Mouse (Mus musculus): ENCODE data around the gene Cbs. TPM values are rescaled to one million over a fixed set of nuclear protein-coding genes. Genes with fewer than 3 reads are reported as not detected.

Cbs gene
- 25.9 and 39.9 TPM in 2 replicates for polyA plus RNA-seq (2021; fragmentation: Nextera tagmentation)
- long read RNA-seq, experiment 1, full-length matches to known transcripts: 111 of 131 reads
- long read RNA-seq, experiment 1, partial matches to known transcripts: 13 of 131 reads
- long read RNA-seq, experiment 1, other reads (novel, unspliced or antisense): 7 of 131 reads
- long read RNA-seq, experiment 2, full-length matches to known transcripts: 318 of 360 reads
- long read RNA-seq, experiment 2, partial matches to known transcripts: 11 of 360 reads
- long read RNA-seq, experiment 2, other reads (novel, unspliced or antisense): 31 of 360 reads

DNA sequence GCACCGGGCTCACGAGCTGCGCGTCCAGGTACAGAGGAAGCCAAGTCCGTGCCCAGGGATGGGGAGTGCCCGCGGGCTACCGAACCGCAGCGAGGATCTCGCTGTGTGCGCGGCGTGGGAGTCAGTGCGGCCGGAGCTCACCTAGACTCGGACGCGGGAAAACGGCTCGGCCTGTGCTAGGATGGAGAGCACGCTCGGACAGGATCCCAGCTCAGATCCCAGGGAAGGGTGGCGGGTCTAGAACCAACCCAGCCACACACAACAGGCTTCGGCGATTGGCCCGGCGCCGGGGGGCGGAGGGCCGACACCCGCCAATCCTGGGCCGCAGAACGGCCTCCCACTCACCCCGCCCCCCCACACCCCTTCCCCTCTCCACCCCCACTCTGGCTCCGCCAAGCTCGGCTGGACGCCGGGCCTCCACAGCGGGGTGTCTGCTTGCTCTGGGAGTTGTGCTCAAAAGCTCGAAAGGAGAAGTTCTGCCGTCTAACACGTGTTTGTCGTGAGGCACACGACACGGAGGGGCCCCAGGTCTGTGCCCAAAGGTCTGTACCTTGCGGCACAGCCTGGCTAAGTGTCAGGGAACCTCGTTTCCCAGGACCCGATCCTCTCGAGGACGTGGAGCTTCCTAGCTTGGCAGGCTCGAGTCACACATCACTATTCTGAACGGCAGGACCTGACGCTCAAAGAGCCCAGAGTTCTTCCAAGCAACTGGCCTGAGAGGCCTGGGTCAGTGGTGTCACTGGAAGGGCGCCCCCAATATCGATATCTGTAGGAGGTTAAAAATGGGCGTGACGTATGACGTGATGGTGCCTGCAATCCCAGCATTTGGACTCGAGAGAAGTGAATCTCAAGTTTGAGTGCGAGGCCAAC is at the start of gene Cbs:
Gene Cbs, minus strand, starts transcription at position 297 of the 870 bp plus-strand sequence.

DNA sequence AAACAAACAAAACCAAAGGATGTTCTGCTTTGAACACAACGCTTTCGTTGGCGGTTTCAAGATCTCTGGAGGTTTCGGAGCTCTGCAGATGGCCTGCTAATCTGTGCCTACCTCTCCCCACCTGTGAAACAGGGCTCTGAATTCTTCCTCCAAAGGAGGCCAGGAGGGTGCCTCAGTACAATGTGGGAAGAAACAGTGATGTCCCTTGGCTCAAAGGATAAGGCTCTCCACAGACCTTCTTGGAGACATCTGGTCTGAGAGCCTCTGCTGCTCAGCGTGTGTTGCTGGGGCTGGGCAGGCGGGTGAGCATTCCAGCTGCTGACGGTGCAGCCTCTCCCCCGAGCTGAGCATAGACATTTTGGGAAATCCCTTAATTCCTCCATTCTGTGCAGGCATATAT is 40.5 kb upstream of the Cbs start, which contains the start of gene Cryaa:
Gene Cryaa, plus strand, starts transcription at position 301 of the 400 bp plus-strand sequence.

DNA sequence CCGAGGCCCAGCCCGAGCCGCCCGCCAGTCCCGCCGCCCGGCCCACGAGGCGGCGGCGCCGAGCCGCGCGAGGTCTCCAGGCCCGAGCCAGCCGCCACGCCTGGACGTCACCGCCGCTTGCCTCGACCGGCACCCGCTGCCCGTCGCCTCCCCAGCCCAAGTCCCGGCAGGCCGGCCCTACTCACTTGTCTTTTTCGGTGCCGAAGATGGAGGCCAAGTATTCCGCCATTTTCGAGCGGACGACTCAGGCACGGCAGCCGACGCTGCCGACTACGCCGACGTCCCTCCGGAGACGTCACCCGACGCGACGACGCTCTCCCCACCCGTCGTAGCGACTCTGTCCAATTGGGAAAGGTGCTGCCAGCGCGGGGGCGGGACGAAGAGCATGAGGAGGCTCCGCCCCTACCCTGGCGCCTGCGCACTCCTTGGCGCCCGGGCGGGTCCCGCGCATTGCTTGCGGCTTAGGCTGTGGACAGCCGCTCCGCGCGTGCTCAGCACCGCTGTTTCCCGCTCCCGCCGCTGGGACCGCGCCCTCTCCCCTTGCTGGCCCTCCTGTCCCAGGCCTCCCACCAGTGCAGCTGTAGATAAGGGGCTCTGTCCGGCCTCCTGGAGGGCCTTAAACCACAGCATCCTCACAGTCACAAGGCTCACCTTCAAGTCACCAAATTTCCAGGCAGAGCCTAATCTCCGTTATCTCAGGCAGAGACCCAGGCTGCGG is 21.6 kb upstream of the Cbs start, which contains the start of gene U2af1:
Gene U2af1, minus strand, starts transcription at position 425 of the 718 bp plus-strand sequence.

DNA sequence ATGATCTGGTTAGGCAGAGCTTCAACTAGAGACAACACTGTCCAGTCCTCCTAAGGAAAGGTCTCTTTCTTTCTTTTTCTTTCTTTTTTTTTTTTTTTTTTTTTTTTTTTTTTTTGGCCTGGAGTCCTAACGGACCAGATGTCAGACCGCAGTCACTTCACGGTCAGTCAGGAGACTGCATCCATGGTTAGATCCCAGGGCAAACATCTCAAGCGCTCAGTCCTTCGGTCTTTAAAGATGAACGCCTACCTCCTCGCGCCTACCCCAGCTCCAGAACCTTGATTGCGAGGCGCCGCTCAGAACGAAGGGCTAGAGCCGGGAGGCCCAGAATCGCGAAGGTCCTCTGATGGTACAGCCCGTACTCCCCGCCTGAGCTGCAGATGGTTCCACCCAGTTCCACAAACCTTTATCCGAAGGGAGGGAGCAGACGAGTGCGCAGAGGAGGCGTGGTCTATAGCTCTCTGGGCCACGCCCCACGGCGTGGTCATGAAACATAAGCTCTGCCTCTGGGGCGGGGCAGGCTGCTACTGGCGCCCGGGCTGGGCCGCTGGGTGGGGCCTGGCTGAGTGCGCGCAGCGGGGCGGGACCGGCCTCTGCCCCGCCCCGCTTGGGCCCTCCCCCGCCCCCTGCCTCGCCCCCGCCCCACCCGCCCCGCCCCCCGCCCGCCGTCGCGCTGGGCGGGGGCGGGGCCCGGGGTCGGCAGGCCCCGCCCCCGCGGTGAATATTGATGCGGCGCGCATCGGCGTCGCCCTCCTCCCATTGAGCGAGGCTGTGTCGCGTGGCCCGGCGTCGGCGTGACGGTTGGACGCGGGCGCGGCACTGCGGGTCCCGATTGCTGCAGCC is 72.8 kb downstream of the Cbs start, which contains the start of gene Pknox1:
Gene Pknox1, plus strand, starts transcription at position 720 of the 843 bp plus-strand sequence.

Small RNA genes lying within 50 kb of the gene (microRNA-seq; reads per million reads assigned to microRNA genes)
- 0.86 reads per million for gene Gm24970

Other genes with a start within 250 kb of the Cbs start
- 17.6 and 17.9 TPM in 2 replicates for gene Wdr4, start 117.3 kb downstream of the Cbs start, polyA plus RNA-seq (2021; fragmentation: Nextera tagmentation)
- 884 and 1,016 TPM in 2 replicates for gene Ndufv3, start 117.1 kb downstream of the Cbs start, polyA plus RNA-seq (2021; fragmentation: Nextera tagmentation)
- 5.5 and 6.5 TPM in 2 replicates for gene Pknox1, start 72.5 kb downstream of the Cbs start, polyA plus RNA-seq (2021; fragmentation: Nextera tagmentation)
- 26.1 and 37.9 TPM in 2 replicates for gene U2af1, start 21.7 kb upstream of the Cbs start, polyA plus RNA-seq (2021; fragmentation: Nextera tagmentation)
- 0.54 TPM in 1 of 2 replicates, not detected in the other for gene Cryaa, start 40.6 kb upstream of the Cbs start, polyA plus RNA-seq (2021; fragmentation: Nextera tagmentation)
- 2.1 and 3.4 TPM in 2 replicates for gene Sik1, start 218.6 kb upstream of the Cbs start, polyA plus RNA-seq (2021; fragmentation: Nextera tagmentation)

Data from layer of hippocampus, adult 6 months (tissue).